Mouse (Mus musculus) MEL (cell line): ENCODE measurements around the gene Cntrl. TPM values are rescaled to one million over a fixed set of nuclear protein-coding genes. Genes with fewer than 3 reads are reported as not detected.

Source experiments
- DNase-seq: peaks from one replicate; pipeline ENCODE4 v3.0.0; 2011; ENCODE audit warnings: low read depth, low spot score
- H3K27ac ChIP-seq: 2 replicates; pipeline ENCODE4 v1.5.1; 2012; ENCODE audit warnings: low read depth, mild to moderate bottlenecking, control low read depth, low read length, moderate library complexity; ENCODE audit not compliant: control insufficient read depth
- H3K27me3 ChIP-seq, 2 experiments: fragments of 150-350 bp in 1 of 2; sonication (generic) in 1 of 2; 2 replicates each; pipeline ENCODE4 v1.6.1; 2012; ENCODE audit warnings: low read length in 2 of 2, mild to moderate bottlenecking in 2 of 2, improper control_type of control experiment in 1 of 2, moderate library complexity in 1 of 2; ENCODE audit not compliant: insufficient read depth in 2 of 2, control insufficient read depth in 1 of 2
- H3K36me3 ChIP-seq, 2 experiments: 2 replicates each; pipeline ENCODE4 v1.6.1; 2012 to 2014; ENCODE audit warnings: low read length in 2 of 2, improper control_type of control experiment in 1 of 2, inconsistent platforms in 1 of 2, mild to moderate bottlenecking in 1 of 2; ENCODE audit not compliant: insufficient read depth in 2 of 2, control insufficient read depth in 1 of 2
- H3K4me1 ChIP-seq, 2 experiments: fragments of 150-350 bp in 1 of 2; sonication (generic) in 1 of 2; 2 replicates each; pipeline ENCODE4 v1.6.1; 2012; ENCODE audit warnings: low read length in 2 of 2, improper control_type of control experiment in 1 of 2, mild to moderate bottlenecking in 1 of 2; ENCODE audit not compliant: insufficient read depth in 2 of 2, control insufficient read depth in 1 of 2
- H3K4me3 ChIP-seq, 2 experiments: fragments of 150-350 bp in 1 of 2; sonication (generic) in 1 of 2; 2 replicates each; pipeline ENCODE4 v1.5.1; 2012; ENCODE audit warnings: low read depth in 2 of 2, low read length in 2 of 2, mild to moderate bottlenecking in 2 of 2, moderate library complexity in 2 of 2, control low read depth in 1 of 2, improper control_type of control experiment in 1 of 2; ENCODE audit not compliant: control insufficient read depth in 1 of 2, insufficient read depth in 1 of 2
- H3K79me2 ChIP-seq: 2 replicates; pipeline ENCODE4 v1.6.1; 2012; ENCODE audit warnings: mild to moderate bottlenecking, low read length, moderate library complexity; ENCODE audit not compliant: control insufficient read depth, poor library complexity, insufficient read depth
- H3K9ac ChIP-seq: 2 replicates; pipeline ENCODE4 v1.6.1; 2012; ENCODE audit warnings: low read depth, mild to moderate bottlenecking, control low read depth, low read length, moderate library complexity; ENCODE audit not compliant: control insufficient read depth, poor library complexity, severe bottlenecking
- H3K9me3 ChIP-seq: fragments of 150-350 bp; sonication (generic); replicated peaks from 2 replicates; pipeline ENCODE4 v1.6.1; 2012; ENCODE audit warnings: mild to moderate bottlenecking, low read length, improper control_type of control experiment, moderate library complexity; ENCODE audit not compliant: insufficient read depth
- BHLHE40 ChIP-seq: IDR thresholded peaks from 2 replicates; pipeline ENCODE4 v1.6.1; 2012; ENCODE audit warnings: low read depth, mild to moderate bottlenecking, inconsistent platforms, low read length, improper control_type of control experiment, borderline replicate concordance
- CHD1 ChIP-seq: IDR thresholded peaks from 2 replicates; pipeline ENCODE4 v1.6.1; 2012; ENCODE audit warnings: low read depth, mild to moderate bottlenecking, inconsistent platforms, low read length, improper control_type of control experiment
- CHD2 ChIP-seq: IDR thresholded peaks from 2 replicates; pipeline ENCODE4 v1.6.1; 2011; ENCODE audit warnings: low read length, improper control_type of control experiment
- CTCF ChIP-seq, 3 experiments: IDR thresholded peaks in 2 of 3; conservative IDR thresholded peaks in 1 of 3; 2 replicates each; pipeline ENCODE4 v1.5.1; 2011 to 2012; ENCODE audit warnings: low read length in 3 of 3, low read depth in 2 of 3, mild to moderate bottlenecking in 2 of 3, improper control_type of control experiment in 1 of 3, inconsistent platforms in 1 of 3, mixed read lengths in 1 of 3, moderate library complexity in 1 of 3; ENCODE audit not compliant: control insufficient read depth in 1 of 3, insufficient read depth in 1 of 3, poor library complexity in 1 of 3, severe bottlenecking in 1 of 3
- E2F4 ChIP-seq: IDR thresholded peaks from 2 replicates; pipeline ENCODE4 v1.6.1; 2011; ENCODE audit warnings: low read depth, low read length, improper control_type of control experiment, borderline replicate concordance
- ETS1 ChIP-seq: IDR thresholded peaks from 2 replicates; pipeline ENCODE4 v1.6.1; 2012; ENCODE audit warnings: low read depth, mild to moderate bottlenecking, inconsistent platforms, low read length, improper control_type of control experiment, moderate library complexity
- GABPA ChIP-seq: IDR thresholded peaks from 2 replicates; pipeline ENCODE4 v1.6.1; 2012; ENCODE audit warnings: low read depth, mild to moderate bottlenecking, inconsistent platforms, low read length, improper control_type of control experiment, moderate library complexity
- GATA1 ChIP-seq: IDR thresholded peaks from 2 replicates; pipeline ENCODE4 v1.6.1; 2011; ENCODE audit warnings: low read depth, low read length, improper control_type of control experiment
- JUND ChIP-seq: IDR thresholded peaks from 2 replicates; pipeline ENCODE4 v1.6.1; 2011; ENCODE audit warnings: low read depth, mild to moderate bottlenecking, improper control_type of control experiment, low read length
- KAT2A ChIP-seq: conservative IDR thresholded peaks from 2 replicates; pipeline ENCODE4 v1.6.1; 2012; ENCODE audit warnings: low read depth, low read length, improper control_type of control experiment, inconsistent platforms
- MXI1 ChIP-seq: IDR thresholded peaks from 2 replicates; pipeline ENCODE4 v1.6.1; 2011; ENCODE audit warnings: mild to moderate bottlenecking, low read depth, low read length, improper control_type of control experiment
- MYC ChIP-seq: IDR thresholded peaks from 2 replicates; pipeline ENCODE4 v1.6.1; 2011; ENCODE audit warnings: low read depth, mild to moderate bottlenecking, low read length, improper control_type of control experiment, moderate library complexity
- RAD21 ChIP-seq: IDR thresholded peaks from 2 replicates; pipeline ENCODE4 v1.6.1; 2011; ENCODE audit warnings: mild to moderate bottlenecking, low read depth, low read length, improper control_type of control experiment
- RCOR1 ChIP-seq: IDR thresholded peaks from 2 replicates; pipeline ENCODE4 v1.6.1; 2012; ENCODE audit warnings: low read depth, mild to moderate bottlenecking, inconsistent platforms, low read length, improper control_type of control experiment
- TBP ChIP-seq: IDR thresholded peaks from 2 replicates; pipeline ENCODE4 v1.8.0; 2011; ENCODE audit warnings: low read depth, low read length, improper control_type of control experiment
- TCF12 ChIP-seq: IDR thresholded peaks from 2 replicates; pipeline ENCODE4 v1.6.1; 2014; ENCODE audit warnings: low read depth, mild to moderate bottlenecking, inconsistent platforms, low read length, improper control_type of control experiment, moderate library complexity
- UBTF ChIP-seq: IDR thresholded peaks from 2 replicates; pipeline ENCODE4 v1.6.1; 2012; ENCODE audit warnings: low read depth, mild to moderate bottlenecking, inconsistent platforms, low read length, improper control_type of control experiment, moderate library complexity, borderline replicate concordance; ENCODE audit not compliant: insufficient read depth
- USF1 ChIP-seq: IDR thresholded peaks from 2 replicates; pipeline ENCODE4 v1.6.1; 2014; ENCODE audit warnings: low read depth, mild to moderate bottlenecking, inconsistent platforms, low read length, improper control_type of control experiment, moderate library complexity
- USF2 ChIP-seq, 2 experiments: IDR thresholded peaks; 2 replicates each; pipeline ENCODE4 v1.6.1; 2011 to 2012; ENCODE audit warnings: improper control_type of control experiment in 2 of 2, low read length in 2 of 2, borderline replicate concordance in 1 of 2, inconsistent platforms in 1 of 2, low read depth in 1 of 2, mild to moderate bottlenecking in 1 of 2; ENCODE audit not compliant: insufficient read depth in 1 of 2
- ZKSCAN1 ChIP-seq: IDR thresholded peaks from 2 replicates; pipeline ENCODE4 v1.6.1; 2012; ENCODE audit warnings: low read depth, mild to moderate bottlenecking, inconsistent platforms, low read length, improper control_type of control experiment, moderate library complexity
- ZMIZ1 ChIP-seq: IDR thresholded peaks from 2 replicates; pipeline ENCODE4 v1.6.1; 2012; ENCODE audit warnings: low read depth, mild to moderate bottlenecking, inconsistent platforms, low read length, improper control_type of control experiment, moderate library complexity
- ZNF384 ChIP-seq: IDR thresholded peaks from 2 replicates; pipeline ENCODE4 v1.6.1; 2012; ENCODE audit warnings: low read depth, mild to moderate bottlenecking, inconsistent platforms, low read length, improper control_type of control experiment
- polyA plus RNA-seq, 2 experiments: library from polyadenylated mRNA; stranded (reverse) in 1 of 2; unstranded in 1 of 2; fragments of >175 nt in 1 of 2; fragments of >200 nt in 1 of 2; gene quantifications; 2 replicates each; pipeline versions ENCODE4 v1.2.1 to v1.2.4; 2012; ENCODE audit warnings: low replicate concordance in 2 of 2, low read depth in 1 of 2; ENCODE audit not compliant: insufficient read length in 2 of 2, insufficient read depth in 1 of 2, missing spikeins in 1 of 2
- total RNA-seq: library from RNA; depleted of rRNA; stranded (reverse); fragments of 300-350 nt; gene quantifications from 2 replicates; pipeline ENCODE4 v1.2.3, GENCODE M21; 2012

Cntrl gene
- total and polyA plus RNA-seq, 3 experiments = 17.0 to 24.0 TPM; not detected in 1

GRCm38 (mm10) chr2:35087418-35087817, 21.9 kb upstream of the Cntrl start:
- H3K79me2 ChIP-seq = no peaks in the 10 kb centered on the region
- peaks cover 0 to 5% of the 10 kb centered on the region in 2 experiments; a peak in 3 of 4 replicates for H3K27me3 ChIP-seq
- no peak overlapping the region for H3K4me3 ChIP-seq
- no peaks in the 10 kb centered on the region for H3K9me3 ChIP-seq
- no peak overlapping the region for H3K27ac ChIP-seq
- no peak for DNase-seq
- TF ChIP-seq RAD21 = no peak
- no peak for TF ChIP-seq USF1
- no peak for TF ChIP-seq JUND
- TF ChIP-seq CTCF (IDR thresholded peaks at IDR 0.05 in 2 of 3, conservative IDR thresholded peaks at IDR 0.05 in 1 of 3; ENCODE audit: control insufficient read depth in 1 of 3, insufficient read depth in 1 of 3, low read depth in 2 of 3, low read length in 3 of 3, poor library complexity in 1 of 3, severe bottlenecking in 1 of 3) = no peak
- no peak for TF ChIP-seq ZNF384
- TF ChIP-seq KAT2A = no peak
- TF ChIP-seq UBTF = no peak
- TF ChIP-seq MYC = no peak
- no peak for TF ChIP-seq RCOR1
- no peak for TF ChIP-seq BHLHE40
- TF ChIP-seq USF2 (IDR thresholded peaks at IDR 0.05; ENCODE audit: borderline replicate concordance in 1 of 2, insufficient read depth in 1 of 2, low read depth in 1 of 2, low read length in 2 of 2) = no peak
- TF ChIP-seq GATA1 = no peak
- no peak for TF ChIP-seq CHD2
- no peak for TF ChIP-seq GABPA
- TF ChIP-seq E2F4 = no peak
- no peak for TF ChIP-seq MXI1
- TF ChIP-seq CHD1 = no peak
- TF ChIP-seq ZMIZ1 = no peak
- TF ChIP-seq TCF12 = no peak
- no peak for TF ChIP-seq TBP
- H3K36me3 ChIP-seq = no peaks in the 10 kb centered on the region
- H3K9ac ChIP-seq = no peak overlapping the region
- H3K4me1 ChIP-seq = no peaks in the 10 kb centered on the region

GRCm38 (mm10) chr2:35100529-35100928, 8.8 kb upstream of the Cntrl start:
- H3K36me3 ChIP-seq = peaks cover 0 to 2% of the 10 kb centered on the region in 2 experiments; a peak in 1 of 4 replicates
- DNase-seq = no peak
- no peaks in the 10 kb centered on the region for H3K27me3 ChIP-seq
- TF ChIP-seq TCF12 (no peak), ZKSCAN1 (no peak), ETS1 (no peak), RAD21 (no peak)
- no peak overlapping the region for H3K27ac ChIP-seq
- no peaks in the 10 kb centered on the region for H3K79me2 ChIP-seq
- no peak overlapping the region for H3K4me3 ChIP-seq
- no peaks in the 10 kb centered on the region for H3K9me3 ChIP-seq
- peaks cover 0 to 3% of the 10 kb centered on the region in 2 experiments; a peak in 1 of 4 replicates for H3K4me1 ChIP-seq
- H3K9ac ChIP-seq = no peak overlapping the region
